Mouse (Mus musculus): ENCODE measurements around the gene Fut4.
A peak's percentile ranks its signal among the peaks of the same experiment; 100 is the strongest.

The Fut4 gene

DNA sequence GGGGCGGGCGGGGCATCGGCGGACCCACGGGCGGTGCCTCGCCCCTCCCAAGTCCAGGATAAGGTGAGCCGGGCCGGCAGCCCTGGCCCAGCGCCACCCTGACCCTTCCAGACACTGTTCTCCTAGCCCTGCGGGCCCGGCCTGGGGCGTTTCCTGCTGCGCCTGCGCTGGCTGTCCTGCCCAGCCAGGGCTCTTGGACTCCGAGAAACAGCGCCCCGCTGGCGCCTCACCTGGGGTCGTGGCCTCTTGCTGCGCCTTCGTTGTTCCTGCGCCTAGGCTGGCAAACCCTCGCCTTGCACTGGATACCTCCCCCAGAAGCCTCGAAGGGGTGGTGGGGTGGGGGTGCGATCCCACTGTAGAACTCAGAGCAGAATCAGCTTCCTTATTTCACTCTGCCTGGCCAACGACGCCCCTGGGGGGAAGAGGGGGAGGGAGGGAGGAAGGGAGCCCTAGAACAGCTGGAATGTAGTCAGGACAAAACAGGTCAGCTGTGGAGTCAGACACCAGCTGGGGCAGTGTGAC, at the start of gene Fut4:
Gene Fut4, minus strand, starts transcription at position 393 of the 522 bp plus-strand sequence.
- DNase-seq (ENCODE audit: low read depth), result peak; percentile 46

- DNase-seq (ENCODE audit: low read depth), result no peak
Observed at GRCm38 (mm10) chr9:14787356-14787755, 35.2 kb upstream of the Fut4 start.

DNA sequence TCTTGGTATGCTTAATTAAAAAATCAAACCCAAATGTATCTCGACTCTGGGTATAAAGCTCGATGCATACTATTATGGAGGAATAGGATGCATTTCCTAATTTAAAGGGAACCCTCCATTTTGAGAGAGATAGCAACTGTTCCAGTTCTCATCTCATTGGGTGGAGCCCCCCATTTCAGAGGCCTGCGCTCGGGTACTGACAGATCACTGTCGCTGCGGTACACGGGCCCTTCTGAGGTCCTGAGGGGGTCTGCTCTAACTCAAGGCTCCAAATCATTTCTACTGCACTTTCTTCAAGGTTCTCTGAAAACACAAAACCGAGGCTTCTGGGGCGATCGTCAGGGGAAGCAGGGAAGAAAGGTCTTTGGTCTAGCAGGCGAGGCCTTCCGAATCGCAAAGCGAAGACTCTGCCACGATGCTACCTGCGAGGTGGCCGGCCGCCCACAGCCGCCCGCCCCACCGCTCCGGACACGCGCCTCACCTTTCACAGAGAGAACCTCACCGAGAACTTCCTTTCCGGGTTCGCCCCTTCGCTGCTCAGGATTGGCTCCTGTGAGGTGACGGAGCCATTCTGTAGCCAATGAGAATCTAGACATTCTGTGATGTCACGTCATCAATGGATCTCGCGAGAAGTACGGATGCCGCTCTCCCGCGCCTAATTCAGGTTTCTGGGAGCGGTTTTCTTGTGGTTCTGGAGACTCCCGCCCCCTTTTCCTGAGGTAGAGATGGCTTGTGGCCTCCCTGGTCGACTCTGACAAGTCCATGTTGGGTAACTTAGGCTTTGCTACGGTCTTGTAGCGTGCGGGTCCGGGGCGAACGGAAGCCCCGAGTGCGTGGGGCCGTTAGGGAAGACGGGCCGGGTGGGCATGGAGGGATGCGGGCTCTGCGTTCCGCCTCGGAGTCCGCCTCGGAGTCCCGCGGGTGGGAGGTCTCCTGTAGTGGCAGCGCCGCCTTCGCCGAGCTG, 32.1 kb upstream of the Fut4 start, which contains the start of the genes Mre11a and Ankrd49:
Gene Mre11a, plus strand, starts transcription at position 616 of the 964 bp plus-strand sequence.
Gene Ankrd49, minus strand, starts transcription at position 818 of the 964 bp plus-strand sequence.
- DNase-seq (ENCODE audit: low read depth), result peak; percentile 99

- no peak for DNase-seq (ENCODE audit: low read depth)
Observed at GRCm38 (mm10) chr9:14778341-14778740, 26.1 kb upstream of the Fut4 start.

DNA sequence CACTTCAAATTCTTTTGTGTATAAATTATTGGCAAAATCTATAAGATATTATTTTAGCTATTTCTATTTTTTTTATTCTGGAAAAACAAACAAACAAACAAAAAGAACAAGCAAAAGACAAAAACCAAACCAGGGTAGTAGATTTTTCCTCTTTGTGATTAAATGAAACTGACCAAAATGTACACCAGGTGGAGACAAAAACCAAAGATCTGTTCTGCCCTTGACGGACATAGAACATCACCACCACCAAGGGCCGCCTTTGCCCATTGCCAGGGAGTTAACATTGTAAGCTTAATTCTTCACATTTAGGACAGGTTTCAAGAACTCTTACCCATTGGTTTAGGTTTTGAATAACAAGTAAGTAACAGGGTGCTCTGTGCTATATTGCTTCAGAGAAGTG, 21.6 kb upstream of the Fut4 start:
- DNase-seq (ENCODE audit: low read depth), result peak; percentile 64

GRCm38 (mm10) chr9:14772074-14772473, 19.9 kb upstream of the Fut4 start:
- DNase-seq (ENCODE audit: low read depth), result no peak

GRCm38 (mm10) chr9:14770803-14771471, 18.7 kb upstream of the Fut4 start, which contains the start of gene 1700012B09Rik:
1700012B09Rik (minus strand) TSS chr9:14771030.
- no peak for DNase-seq (ENCODE audit: low read depth)

- no peak for DNase-seq (ENCODE audit: low read depth)
Observed at GRCm38 (mm10) chr9:14769811-14770210, 17.6 kb upstream of the Fut4 start.

DNA sequence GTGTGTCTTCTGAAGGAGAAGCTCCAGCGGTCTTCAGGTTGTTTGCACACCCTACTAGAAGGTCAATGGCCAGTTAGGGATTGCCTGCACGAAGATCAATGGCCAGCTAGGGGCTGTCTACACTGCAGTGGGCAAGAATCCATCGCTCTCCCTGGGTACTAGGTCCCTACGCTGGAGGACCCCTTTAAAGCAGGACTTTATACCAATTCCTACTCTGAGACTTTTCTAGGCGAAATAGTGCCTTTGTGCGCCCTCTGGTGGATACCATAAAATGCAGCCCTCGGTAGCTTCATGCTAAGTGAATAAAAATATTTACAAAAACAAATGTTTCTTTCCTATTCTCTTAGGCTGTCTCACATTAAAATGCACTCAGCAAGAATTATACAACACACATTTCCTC, 12.6 kb upstream of the Fut4 start:
- DNase-seq (ENCODE audit: low read depth), result peak; percentile 67

DNA sequence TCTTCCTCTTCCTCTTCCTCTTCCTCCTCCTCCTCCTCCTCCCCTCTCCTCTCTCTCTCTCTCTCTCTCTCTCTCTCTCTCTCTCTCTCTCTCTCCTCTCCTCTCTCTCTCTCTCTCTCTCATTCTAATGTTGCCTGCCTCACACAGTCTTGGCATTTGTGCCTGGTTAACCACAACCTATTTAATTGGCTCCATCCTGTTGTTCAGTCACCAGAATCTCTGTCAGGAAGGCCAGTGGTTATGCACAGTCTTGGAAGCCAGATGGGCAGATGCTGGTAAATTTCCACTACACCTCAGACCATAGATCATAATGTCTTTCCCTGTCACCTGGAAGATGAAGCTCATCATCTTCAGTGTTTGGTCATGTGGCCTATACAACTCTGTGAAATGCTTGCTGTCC, 7.1 kb upstream of the Fut4 start:
- peak; percentile 20 for DNase-seq (ENCODE audit: low read depth)

GRCm38 (mm10) chr9:14758590-14758989, 6.4 kb upstream of the Fut4 start:
- DNase-seq (ENCODE audit: low read depth), result no peak

DNA sequence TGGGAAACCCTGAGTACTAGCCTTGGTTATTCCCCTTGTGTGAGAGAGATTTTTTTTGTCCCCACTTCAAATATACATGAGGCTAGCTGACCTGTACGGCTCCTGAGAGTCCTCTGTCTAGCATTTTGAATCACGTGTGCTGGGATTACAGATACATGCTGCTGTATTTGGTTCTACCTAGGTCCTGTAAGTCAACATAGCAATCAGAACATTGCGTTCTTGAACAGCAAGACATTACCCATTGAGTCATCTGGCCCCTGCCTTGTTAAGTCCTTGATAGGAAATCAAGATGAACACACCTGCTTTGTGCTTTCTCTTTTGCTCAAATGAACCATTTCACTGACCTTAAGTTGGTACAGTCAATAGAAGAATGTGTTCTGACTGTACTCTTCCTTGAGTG, 2.3 kb upstream of the Fut4 start:
- DNase-seq (ENCODE audit: low read depth), result peak; percentile 27

GRCm38 (mm10) chr9:14753947-14754346, 1.8 kb upstream of the Fut4 start:
- no peak for DNase-seq (ENCODE audit: low read depth)

- peak; percentile 39 for DNase-seq (ENCODE audit: low read depth)
Observed at GRCm38 (mm10) chr9:14751503-14752000, 641 bp downstream of the Fut4 start.

- DNase-seq (ENCODE audit: low read depth), result no peak
Observed at GRCm38 (mm10) chr9:14750901-14751502, 1.2 kb downstream of the Fut4 start.

- DNase-seq (ENCODE audit: low read depth), result no peak
Observed at GRCm38 (mm10) chr9:14740151-14740924, 11.9 kb downstream of the Fut4 start, which contains the start of gene Piwil4. Piwil4 (minus strand) TSS chr9:14740733.

GRCm38 (mm10) chr9:14739498-14740150, 12.6 kb downstream of the Fut4 start:
- DNase-seq (ENCODE audit: low read depth), result no peak

- DNase-seq (ENCODE audit: low read depth), result no peak
Observed at GRCm38 (mm10) chr9:14730941-14731541, 21.2 kb downstream of the Fut4 start.

DNA sequence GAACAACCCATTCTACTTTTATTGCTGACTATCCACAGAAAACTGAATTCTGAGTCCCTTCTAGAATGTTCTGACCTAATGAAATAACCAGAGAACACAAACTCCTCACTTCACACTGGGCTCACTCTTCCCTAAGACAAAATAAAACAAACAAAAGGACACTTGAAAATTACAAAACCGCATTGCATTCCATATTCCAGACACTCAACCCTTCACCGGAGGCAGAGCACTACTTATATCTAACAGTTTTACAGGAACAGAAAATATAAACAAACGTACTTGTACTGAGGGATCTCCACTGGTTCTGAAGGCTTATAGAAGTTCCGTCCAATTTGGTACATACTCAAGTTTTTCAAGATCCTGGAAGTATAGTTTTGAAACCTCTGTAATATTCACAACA, 23.8 kb downstream of the Fut4 start:
- DNase-seq (ENCODE audit: low read depth), result no peak

DNA sequence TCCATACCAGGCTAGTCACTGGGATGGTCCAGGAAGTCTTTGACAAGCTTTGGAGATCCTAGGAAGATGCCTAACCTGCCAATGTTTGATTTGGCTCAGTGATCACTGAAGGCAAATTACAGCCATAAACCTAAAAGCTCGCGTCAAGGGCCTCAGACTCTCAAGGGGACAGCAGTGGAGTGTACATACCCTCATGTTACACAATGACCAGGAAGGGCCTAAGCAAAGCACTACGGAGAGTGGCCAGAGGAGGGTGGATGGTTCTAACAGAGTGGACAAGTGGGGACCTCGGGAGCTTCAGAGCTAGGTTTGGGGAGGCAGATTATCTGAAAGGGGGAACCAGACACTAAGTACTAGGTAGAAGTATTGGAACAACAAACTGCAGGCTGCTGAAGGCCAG, 25.6 kb downstream of the Fut4 start:
- no peak for DNase-seq (ENCODE audit: low read depth)
